Mouse (Mus musculus) limb, embryonic 15.5 days (tissue): Measurements from ENCODE around the gene Cmah. TPM values are rescaled to one million over a fixed set of nuclear protein-coding genes. Genes with fewer than 3 reads are reported as not detected.
"Not testable (repeated sequence)": the region's sequence is repeated elsewhere in the genome, so short reads cannot be mapped to it uniquely, and the experiment has no call there.

Source experiments
- ATAC-seq: fragments of 200-750 bp; cut with Nextera tagmentation; 2 replicates; pipeline ENCODE4 v1.8.0; 2017; ENCODE audit warnings: low read depth, moderate TSS enrichment; ENCODE audit not compliant: insufficient number of reproducible peaks, low FRiP score, low TSS enrichment
- H3K27ac ChIP-seq: fragments of 300-500 bp; sonication (generic); 2 replicates; pipeline ENCODE4 v1.5.1; 2015; ENCODE audit warnings: moderate library complexity, mild to moderate bottlenecking, inconsistent platforms
- H3K27me3 ChIP-seq: fragments of 300-500 bp; sonication (generic); 2 replicates; pipeline ENCODE4 v1.6.1; 2015; ENCODE audit warnings: inconsistent platforms
- H3K36me3 ChIP-seq: fragments of 300-500 bp; sonication (generic); 2 replicates; pipeline ENCODE4 v1.6.1; 2015; ENCODE audit warnings: inconsistent platforms
- H3K4me1 ChIP-seq: fragments of 300-500 bp; sonication (generic); 2 replicates; pipeline ENCODE4 v1.6.1; 2015; ENCODE audit warnings: inconsistent platforms
- H3K4me2 ChIP-seq: fragments of 300-500 bp; sonication (generic); 2 replicates; pipeline ENCODE4 v1.6.1; 2015; ENCODE audit warnings: mild to moderate bottlenecking, inconsistent platforms
- H3K4me3 ChIP-seq: fragments of 300-500 bp; sonication (generic); 2 replicates; pipeline ENCODE4 v1.5.1; 2015; ENCODE audit warnings: mild to moderate bottlenecking, inconsistent platforms
- H3K9ac ChIP-seq: fragments of 300-500 bp; sonication (generic); 2 replicates; pipeline ENCODE4 v1.6.1; 2015; ENCODE audit warnings: inconsistent platforms
- H3K9me3 ChIP-seq: fragments of 300-500 bp; sonication (generic); 2 replicates; pipeline ENCODE4 v1.6.1; 2016; ENCODE audit warnings: inconsistent platforms
- WGBS: fragments of 180-500 bp; shearing (Covaris S2); methylation state at CpG from one replicate; pipeline ENCODE4 v1.1.7; 2015; 5-methylcytosine and 5-hydroxymethylcytosine counted together
- polyA plus RNA-seq: library from polyadenylated mRNA; unstranded; fragments of >200 nt; fragmentation: Nextera tagmentation; extraction: Ambion mirVana; gene quantifications from 2 replicates; pipeline ENCODE4 v1.2.1, GENCODE M21; 2015

Cmah gene
- polyA plus RNA-seq, 1 experiment from 2014 or later, result 0.63 TPM

- 86% methylated on average over 5 of the region's 5 CpGs for WGBS
- H3K4me3 ChIP-seq, result no peak overlapping the region
- H3K4me2 ChIP-seq, result no peak overlapping the region
Measured at GRCm38 (mm10) chr13:24354751-24355150, 27.5 kb downstream of the Cmah start.

DNA sequence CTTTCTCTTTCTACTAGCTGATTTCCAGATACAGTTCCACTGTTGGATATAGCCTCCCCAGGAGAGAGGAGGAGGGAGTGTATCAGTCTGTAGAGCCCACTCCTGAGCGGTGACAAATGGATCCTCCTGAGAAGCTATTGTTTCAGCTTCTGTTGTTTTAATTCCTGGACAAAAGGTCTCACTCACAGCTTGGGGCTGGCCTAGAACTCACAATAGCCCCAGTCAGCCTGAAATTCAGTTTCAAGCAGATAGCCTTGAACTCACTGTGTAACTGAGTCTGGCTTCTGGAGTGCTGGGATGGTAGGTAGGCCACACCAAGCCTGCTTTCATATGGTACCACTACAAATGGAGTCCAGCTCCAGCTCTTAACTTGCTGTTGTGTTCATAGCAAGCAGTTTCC lies 32.0 kb downstream of the Cmah start:
- no peaks in the 10 kb centered on the region for H3K4me1 ChIP-seq
- H3K9me3 ChIP-seq, result no peaks in the 10 kb centered on the region
- no peak for ATAC-seq
- 86% methylated on average over 1 of the region's 1 CpGs for WGBS
- H3K27ac ChIP-seq, result no peak overlapping the region
- no peaks in the 10 kb centered on the region for H3K27me3 ChIP-seq
- no peak overlapping the region for H3K4me3 ChIP-seq
- no peak overlapping the region for H3K9ac ChIP-seq
- H3K4me2 ChIP-seq, result no peak overlapping the region
- H3K36me3 ChIP-seq, result no peaks in the 10 kb centered on the region

More at GRCm38 (mm10) chr13:24354751-24355150, 27.5 kb downstream of the Cmah start:
- H3K4me1 ChIP-seq, result no peaks in the 10 kb centered on the region
- ATAC-seq, result no peak
- no peaks in the 10 kb centered on the region for H3K36me3 ChIP-seq
- no peaks in the 10 kb centered on the region for H3K9me3 ChIP-seq
- no peaks in the 10 kb centered on the region for H3K27me3 ChIP-seq
- no peak overlapping the region for H3K27ac ChIP-seq
- H3K9ac ChIP-seq, result no peak overlapping the region

- no peaks in the 10 kb centered on the region for H3K9me3 ChIP-seq
- no peak overlapping the region for H3K4me3 ChIP-seq
- H3K4me2 ChIP-seq, result no peak overlapping the region
- no peaks in the 10 kb centered on the region for H3K4me1 ChIP-seq
- ATAC-seq, result no peak
- H3K9ac ChIP-seq, result no peak overlapping the region
- WGBS, result 93% methylated on average over 6 of the region's 6 CpGs
- H3K27ac ChIP-seq, result no peak overlapping the region
- H3K27me3 ChIP-seq, result no peaks in the 10 kb centered on the region
- H3K36me3 ChIP-seq, result no peaks in the 10 kb centered on the region
Measured at GRCm38 (mm10) chr13:24365191-24365590, 38.0 kb downstream of the Cmah start.

DNA sequence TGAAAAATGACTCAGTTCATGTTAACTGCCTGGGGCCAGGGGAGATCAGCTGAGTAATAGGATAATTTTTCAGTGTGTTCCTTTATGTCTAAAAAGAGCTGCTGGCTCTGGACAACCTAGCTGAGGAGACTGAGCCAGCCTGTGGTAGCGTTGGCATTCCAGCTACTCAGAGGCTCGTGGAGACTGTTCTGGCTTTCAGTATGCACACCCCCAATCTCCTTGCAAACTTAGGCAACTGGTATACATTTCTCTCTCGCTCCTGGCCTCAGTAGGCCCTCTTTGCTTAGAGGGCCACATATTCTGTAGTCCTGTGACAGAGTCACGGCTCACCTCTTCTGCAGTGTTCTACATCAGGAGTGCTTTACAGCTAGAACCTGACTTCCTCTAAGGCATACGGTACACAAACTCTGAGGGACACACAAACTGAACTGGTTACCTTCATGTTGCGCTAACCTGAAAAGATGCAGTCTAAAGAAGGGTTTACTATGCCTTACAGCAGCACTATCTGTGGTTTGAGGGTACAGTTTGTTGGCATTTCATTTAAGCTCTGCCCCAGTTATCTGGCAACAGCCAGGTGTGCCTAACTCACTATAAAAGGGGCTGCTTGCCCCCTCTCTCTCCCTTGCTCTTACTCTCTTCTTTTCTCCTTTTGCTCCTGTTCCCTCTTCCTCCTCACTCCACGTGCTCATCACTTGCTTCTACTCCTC lies 45.8 kb downstream of the Cmah start:
- Histone ChIP-seq H3K4me2 (no peak overlapping the region), H3K9me3 (no peaks in the 10 kb centered on the region), H3K4me3 (no peak overlapping the region), H3K27ac (no peak overlapping the region), H3K9ac (no peak overlapping the region), H3K36me3 (no peaks in the 10 kb centered on the region), H3K4me1 (no peaks in the 10 kb centered on the region), H3K27me3 (no peaks in the 10 kb centered on the region)
- no peak for ATAC-seq
- 87% methylated on average over 7 of the region's 7 CpGs for WGBS

- H3K4me3 ChIP-seq, H3K4me2 ChIP-seq, H3K9ac ChIP-seq, H3K27ac ChIP-seq, H3K9me3 ChIP-seq, ATAC-seq, H3K27me3 ChIP-seq, H3K4me1 ChIP-seq, H3K36me3 ChIP-seq: not testable (repeated sequence)
- 84% methylated on average over 6 of the region's 6 CpGs for WGBS
Measured at GRCm38 (mm10) chr13:24374606-24375005, 47.4 kb downstream of the Cmah start.

- Histone ChIP-seq H3K4me3 (no peak overlapping the region), H3K27me3 (no peaks in the 10 kb centered on the region), H3K4me1 (no peaks in the 10 kb centered on the region), H3K9me3 (no peaks in the 10 kb centered on the region), H3K4me2 (no peak overlapping the region), H3K36me3 (no peaks in the 10 kb centered on the region), H3K9ac (no peak overlapping the region), H3K27ac (no peak overlapping the region)
- 65% methylated on average over 7 of the region's 7 CpGs for WGBS
- no peak for ATAC-seq
Measured at GRCm38 (mm10) chr13:24375320-24376203, 48.4 kb downstream of the Cmah start.

- no peak for ATAC-seq
- WGBS, result 88% methylated on average over 6 of the region's 6 CpGs
Measured at GRCm38 (mm10) chr13:24380713-24381112, 53.5 kb downstream of the Cmah start.

GRCm38 (mm10) chr13:24383885-24384284 lies 56.7 kb downstream of the Cmah start:
- Histone ChIP-seq H3K27me3 (no peaks in the 10 kb centered on the region), H3K4me1 (no peaks in the 10 kb centered on the region), H3K9me3 (no peaks in the 10 kb centered on the region), H3K9ac (no peak overlapping the region), H3K27ac (no peak overlapping the region), H3K4me2 (no peak overlapping the region), H3K4me3 (no peak overlapping the region), H3K36me3 (no peaks in the 10 kb centered on the region)
- 79% methylated on average over 3 of the region's 3 CpGs for WGBS
- no peak for ATAC-seq

More at GRCm38 (mm10) chr13:24380713-24381112, 53.5 kb downstream of the Cmah start:
- Histone ChIP-seq H3K27ac (no peak overlapping the region), H3K27me3 (no peaks in the 10 kb centered on the region), H3K4me3 (no peak overlapping the region), H3K4me1 (no peaks in the 10 kb centered on the region), H3K36me3 (no peaks in the 10 kb centered on the region), H3K9ac (no peak overlapping the region), H3K9me3 (no peaks in the 10 kb centered on the region), H3K4me2 (no peak overlapping the region)

DNA sequence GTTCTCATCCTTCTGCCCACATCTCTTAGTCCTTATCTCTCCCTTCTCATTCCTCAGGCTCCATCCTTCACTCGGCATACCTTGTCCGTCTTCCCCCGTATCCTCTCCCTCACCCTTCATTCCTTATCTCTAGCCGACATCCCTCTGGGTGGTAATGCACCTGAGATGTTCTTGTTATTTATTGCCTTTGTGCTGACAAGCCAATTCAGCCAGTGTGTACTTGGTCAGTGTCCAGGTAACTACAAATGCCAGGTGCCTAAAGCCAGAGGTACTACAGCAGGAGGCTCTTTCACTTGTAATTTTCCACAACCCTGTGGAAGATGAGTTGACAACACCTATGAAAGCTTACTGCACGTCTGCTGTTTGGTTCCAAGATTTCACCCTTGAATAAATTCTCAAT lies 64.7 kb downstream of the Cmah start:
- peaks cover 6% of the 10 kb centered on the region for H3K4me1 ChIP-seq

GRCm38 (mm10) chr13:24392655-24393054 lies 65.5 kb downstream of the Cmah start:
- no peak overlapping the region for H3K27ac ChIP-seq
- no peaks in the 10 kb centered on the region for H3K27me3 ChIP-seq
- H3K4me2 ChIP-seq, result no peak overlapping the region
- peaks cover 6% of the 10 kb centered on the region for H3K4me1 ChIP-seq
- no peak overlapping the region for H3K4me3 ChIP-seq
- no peak for ATAC-seq
- 41% methylated on average over 4 of the region's 4 CpGs for WGBS
- H3K9ac ChIP-seq, result no peak overlapping the region
- no peaks in the 10 kb centered on the region for H3K9me3 ChIP-seq
- no peaks in the 10 kb centered on the region for H3K36me3 ChIP-seq

More for the DNA sequence above, 64.7 kb downstream of the Cmah start:
- Histone ChIP-seq H3K27me3 (no peaks in the 10 kb centered on the region), H3K4me3 (no peak overlapping the region), H3K9ac (no peak overlapping the region), H3K36me3 (no peaks in the 10 kb centered on the region), H3K4me2 (no peak overlapping the region), H3K27ac (no peak overlapping the region), H3K9me3 (no peaks in the 10 kb centered on the region)
- ATAC-seq, result no peak
- 89% methylated on average over 5 of the region's 5 CpGs for WGBS

DNA sequence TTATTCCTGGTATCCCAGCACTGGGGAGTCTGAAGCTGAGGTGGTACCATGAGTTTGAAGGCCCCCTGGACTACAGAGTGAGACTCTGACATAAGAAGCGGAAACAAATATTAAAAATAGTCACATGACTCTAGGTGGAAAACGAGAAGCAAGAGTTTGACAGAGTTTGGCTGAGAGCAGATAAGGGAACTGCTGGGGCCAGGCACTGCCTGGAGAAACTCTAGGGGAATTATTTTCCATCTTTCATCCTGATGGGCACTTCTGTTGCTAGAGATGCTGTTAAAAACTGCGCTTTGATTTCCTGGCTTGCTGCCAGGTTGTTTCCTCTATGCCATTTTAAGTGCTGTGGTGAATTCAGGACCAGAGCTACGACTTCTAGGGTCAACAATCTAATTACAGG lies 65.9 kb downstream of the Cmah start:
- no peaks in the 10 kb centered on the region for H3K36me3 ChIP-seq
- no peak overlapping the region for H3K4me2 ChIP-seq
- no peak overlapping the region for H3K4me3 ChIP-seq
- WGBS, result 21% methylated on average over 4 of the region's 4 CpGs
- H3K27ac ChIP-seq, result no peak overlapping the region
- no peak for ATAC-seq
- peaks cover 6% of the 10 kb centered on the region for H3K4me1 ChIP-seq
- no peak overlapping the region for H3K9ac ChIP-seq
- H3K9me3 ChIP-seq, result no peaks in the 10 kb centered on the region
- no peaks in the 10 kb centered on the region for H3K27me3 ChIP-seq

- H3K4me1 ChIP-seq, result peaks cover 6% of the 10 kb centered on the region
- no peak overlapping the region for H3K4me3 ChIP-seq
- no peaks in the 10 kb centered on the region for H3K36me3 ChIP-seq
- H3K4me2 ChIP-seq, result no peak overlapping the region
- H3K27me3 ChIP-seq, result no peaks in the 10 kb centered on the region
- WGBS, result 82% methylated on average over 4 of the region's 4 CpGs
- no peaks in the 10 kb centered on the region for H3K9me3 ChIP-seq
- no peak for ATAC-seq
- no peak overlapping the region for H3K9ac ChIP-seq
- no peak overlapping the region for H3K27ac ChIP-seq
Measured at GRCm38 (mm10) chr13:24395815-24396214, 68.6 kb downstream of the Cmah start.
